Mouse (Mus musculus): ENCODE results near the gene Ptpro. TPM values are rescaled to one million over a fixed set of nuclear protein-coding genes. Genes with fewer than 3 reads are reported as not detected.

Ptpro gene
- polyA plus RNA-seq, 1 experiment from 2014 or later = 64.1 TPM

DNA sequence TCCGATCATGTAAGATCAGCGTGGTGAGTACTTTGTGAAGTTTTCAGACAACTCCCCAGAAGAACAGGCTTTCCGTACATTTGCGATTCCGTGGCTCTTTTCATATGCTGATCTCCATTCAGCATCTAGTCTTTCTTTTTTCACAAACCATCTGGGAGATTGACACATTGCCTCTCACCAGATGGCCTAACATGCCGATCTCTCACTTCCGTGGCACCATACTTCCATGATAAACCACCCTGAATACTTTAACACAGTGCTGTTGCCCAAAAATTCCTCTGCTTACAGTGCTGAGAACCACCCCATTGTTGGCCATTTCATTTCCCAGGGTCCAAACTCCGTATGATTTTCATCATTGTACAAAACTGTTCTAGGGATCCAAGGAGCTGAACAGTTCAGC, 20.4 kb downstream of the Ptpro start:
- 94% methylated on average over 8 of the region's 8 CpGs for WGBS (ENCODE audit: missing documents)
- no peak overlapping the region for H3K27ac ChIP-seq
- H3K79me2 ChIP-seq (ENCODE audit: inconsistent target) = no peaks in the 10 kb centered on the region
- no peak overlapping the region for H3K4me3 ChIP-seq (ENCODE audit: inconsistent target)
- H3K36me3 ChIP-seq (ENCODE audit: inconsistent target) = no peaks in the 10 kb centered on the region

DNA sequence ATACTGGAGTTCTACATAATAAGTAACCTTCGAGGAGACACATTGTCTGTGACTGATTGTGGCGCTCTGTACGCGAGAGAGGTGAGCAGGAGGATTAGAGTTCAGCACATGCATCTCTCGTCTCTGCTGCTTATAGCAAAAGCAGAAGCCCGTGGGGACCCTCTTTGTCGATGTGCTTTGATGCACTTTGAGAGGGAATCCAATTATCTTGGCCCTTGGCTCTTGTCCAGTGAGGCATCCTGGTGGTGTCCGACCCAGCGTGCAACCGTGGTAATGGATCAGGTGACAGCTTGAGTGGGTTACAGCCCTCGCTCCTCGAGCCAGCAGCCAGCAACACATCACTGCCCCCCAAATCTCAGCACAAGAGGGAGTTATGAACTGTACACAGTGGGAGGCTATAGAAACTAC, 25.5 kb downstream of the Ptpro start:
- WGBS (ENCODE audit: missing documents) = 83% methylated on average over 12 of the region's 12 CpGs

DNA sequence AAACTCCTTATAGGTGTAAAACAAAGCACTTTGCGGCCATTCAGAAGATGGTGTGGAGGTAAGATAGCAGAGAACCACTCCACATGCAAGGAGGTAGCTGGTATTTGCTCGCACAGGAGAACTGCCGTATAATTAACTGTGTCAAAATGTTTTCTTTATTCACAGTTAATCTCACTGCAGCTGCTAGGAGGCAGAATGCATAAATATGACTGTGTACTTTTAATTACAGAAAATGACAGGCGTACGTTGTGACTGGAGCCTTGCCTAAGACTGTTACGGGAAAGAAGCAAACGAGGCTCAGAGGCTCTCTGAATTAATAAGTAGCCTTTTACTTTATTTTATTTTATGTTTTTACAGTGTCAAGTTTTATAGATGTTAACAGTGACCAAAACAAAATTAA, 27.5 kb downstream of the Ptpro start:
- Histone ChIP-seq H3K79me2 (ENCODE audit: inconsistent target) (no peaks in the 10 kb centered on the region), H3K36me3 (ENCODE audit: inconsistent target) (no peaks in the 10 kb centered on the region)
- 92% methylated on average over 7 of the region's 7 CpGs for WGBS (ENCODE audit: missing documents)

More for the DNA sequence above, 25.5 kb downstream of the Ptpro start:
- H3K36me3 ChIP-seq (ENCODE audit: inconsistent target) = no peaks in the 10 kb centered on the region
- no peak overlapping the region for H3K4me3 ChIP-seq (ENCODE audit: inconsistent target)
- H3K79me2 ChIP-seq (ENCODE audit: inconsistent target) = no peaks in the 10 kb centered on the region
- no peak overlapping the region for H3K27ac ChIP-seq

DNA sequence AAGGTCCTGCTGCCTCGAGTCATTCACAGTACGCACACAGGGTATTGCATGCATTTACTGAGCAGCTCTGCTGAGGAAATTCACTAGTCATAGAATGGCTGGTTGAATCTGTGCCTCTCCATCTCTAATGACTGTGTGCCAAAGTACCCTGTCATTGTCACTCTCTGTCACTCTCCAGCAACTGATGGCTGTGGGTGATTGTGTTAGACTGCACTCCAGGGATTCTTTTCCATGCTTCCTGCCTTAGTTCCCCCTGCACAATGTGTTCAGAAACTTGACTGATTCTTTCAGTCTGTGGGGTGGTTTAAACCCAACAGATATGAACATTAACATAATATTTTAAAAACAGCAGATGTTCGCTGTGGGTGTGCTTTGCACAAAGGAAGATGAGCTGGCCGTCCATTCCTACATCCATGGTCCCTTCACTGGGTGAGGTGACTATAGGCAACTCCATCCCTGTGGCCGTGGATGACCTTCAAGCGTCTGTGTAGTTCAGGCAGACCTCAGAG, 29.5 kb downstream of the Ptpro start:
- WGBS (ENCODE audit: missing documents) = 90% methylated on average over 6 of the region's 6 CpGs
- H3K36me3 ChIP-seq (ENCODE audit: inconsistent target) = no peaks in the 10 kb centered on the region
- no peaks in the 10 kb centered on the region for H3K79me2 ChIP-seq (ENCODE audit: inconsistent target)
- H3K4me3 ChIP-seq (ENCODE audit: inconsistent target) = no peak overlapping the region
- H3K27ac ChIP-seq = no peak overlapping the region

More for the DNA sequence above, 27.5 kb downstream of the Ptpro start:
- H3K27ac ChIP-seq = no peak overlapping the region
- no peak overlapping the region for H3K4me3 ChIP-seq (ENCODE audit: inconsistent target)

DNA sequence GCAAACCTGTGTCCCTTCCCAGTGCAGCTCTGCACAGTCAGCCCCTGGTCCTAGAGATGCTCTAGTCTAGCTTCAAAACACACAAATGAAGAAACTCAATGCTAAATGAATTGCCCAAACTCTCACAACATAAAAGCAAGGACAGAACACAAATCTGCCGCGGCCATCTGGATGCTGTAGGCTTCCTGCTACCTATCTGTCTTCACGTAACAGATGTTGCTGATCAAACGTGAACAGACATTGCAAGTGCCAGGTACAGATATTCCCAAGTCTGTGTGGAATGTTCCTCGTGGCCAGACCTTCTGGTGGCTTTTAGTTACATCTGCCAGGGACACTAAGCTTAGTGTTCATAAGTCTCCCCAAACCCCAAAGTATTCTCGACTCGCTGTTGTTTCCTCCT, 29.9 kb downstream of the Ptpro start:
- H3K27ac ChIP-seq = no peak overlapping the region
- H3K79me2 ChIP-seq (ENCODE audit: inconsistent target) = no peaks in the 10 kb centered on the region
- H3K36me3 ChIP-seq (ENCODE audit: inconsistent target) = no peaks in the 10 kb centered on the region
- WGBS (ENCODE audit: missing documents) = 85% methylated on average over 7 of the region's 7 CpGs
- H3K4me3 ChIP-seq (ENCODE audit: inconsistent target) = no peak overlapping the region

DNA sequence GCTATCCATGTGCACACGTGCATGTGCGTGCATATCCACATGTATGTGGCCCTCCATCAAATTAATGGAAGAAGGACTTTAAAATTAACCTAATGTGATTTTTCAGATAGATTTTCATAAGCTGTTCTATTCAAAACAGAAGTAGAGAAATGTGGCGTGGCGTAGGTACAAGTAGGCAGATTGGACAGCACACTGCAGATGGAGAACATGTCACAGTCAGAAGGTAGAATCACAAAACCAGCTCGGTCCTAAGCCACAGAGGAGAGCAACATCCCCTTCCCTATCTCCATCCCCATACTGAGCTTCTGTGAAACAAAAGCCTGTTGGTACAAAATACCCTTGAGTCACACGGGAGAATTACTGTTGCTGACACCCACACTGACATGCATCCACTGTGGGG, 34.3 kb downstream of the Ptpro start:
- no peaks in the 10 kb centered on the region for H3K79me2 ChIP-seq (ENCODE audit: inconsistent target)
- no peaks in the 10 kb centered on the region for H3K36me3 ChIP-seq (ENCODE audit: inconsistent target)
- H3K4me3 ChIP-seq (ENCODE audit: inconsistent target) = no peak overlapping the region
- WGBS (ENCODE audit: missing documents) = 86% methylated on average over 6 of the region's 6 CpGs
- no peak overlapping the region for H3K27ac ChIP-seq

DNA sequence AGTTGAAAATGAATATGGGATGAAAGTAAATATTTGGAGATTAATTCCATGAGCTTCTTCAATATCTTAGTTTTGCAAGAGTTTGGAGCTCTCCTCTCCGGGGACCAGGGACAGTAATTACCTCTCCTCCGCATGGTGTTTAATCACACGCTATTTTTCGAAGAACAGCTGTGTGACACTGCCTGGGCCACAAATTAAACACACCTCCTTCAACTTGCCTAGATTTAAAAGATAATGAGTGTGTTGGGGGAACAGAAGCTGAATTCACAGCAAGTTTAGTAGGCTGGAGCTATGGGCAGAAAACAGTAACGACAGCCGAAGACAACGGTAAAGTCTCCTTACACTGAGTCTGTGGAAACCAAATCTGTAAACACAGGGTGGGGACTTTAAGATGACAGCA, 35.7 kb downstream of the Ptpro start:
- Histone ChIP-seq H3K27ac (no peak overlapping the region), H3K79me2 (ENCODE audit: inconsistent target) (no peaks in the 10 kb centered on the region), H3K36me3 (ENCODE audit: inconsistent target) (no peaks in the 10 kb centered on the region), H3K4me3 (ENCODE audit: inconsistent target) (no peak overlapping the region)
- 96% methylated on average over 7 of the region's 7 CpGs for WGBS (ENCODE audit: missing documents)

DNA sequence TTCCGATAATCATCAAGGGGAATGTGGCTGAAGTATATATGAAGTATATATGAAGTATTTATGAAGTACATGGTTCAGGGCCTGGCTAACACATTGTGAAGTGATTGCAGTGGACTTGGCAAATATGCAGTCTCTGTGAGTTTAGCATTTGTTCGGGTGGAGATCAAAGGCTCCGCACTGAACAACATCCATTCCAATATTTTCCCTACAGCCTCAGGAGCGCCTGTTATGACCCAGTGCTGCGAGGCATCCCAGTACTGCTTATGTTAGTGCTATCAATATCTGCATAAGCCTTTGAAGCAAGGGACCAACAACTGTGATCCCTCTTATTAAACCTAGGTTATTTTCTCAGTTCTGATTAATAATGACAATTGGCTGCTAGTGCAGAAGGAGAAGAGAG, 36.1 kb downstream of the Ptpro start:
- no peaks in the 10 kb centered on the region for H3K36me3 ChIP-seq (ENCODE audit: inconsistent target)
- 97% methylated on average over 5 of the region's 5 CpGs for WGBS (ENCODE audit: missing documents)
- H3K79me2 ChIP-seq (ENCODE audit: inconsistent target) = no peaks in the 10 kb centered on the region
- H3K27ac ChIP-seq = no peak overlapping the region
- no peak overlapping the region for H3K4me3 ChIP-seq (ENCODE audit: inconsistent target)

DNA sequence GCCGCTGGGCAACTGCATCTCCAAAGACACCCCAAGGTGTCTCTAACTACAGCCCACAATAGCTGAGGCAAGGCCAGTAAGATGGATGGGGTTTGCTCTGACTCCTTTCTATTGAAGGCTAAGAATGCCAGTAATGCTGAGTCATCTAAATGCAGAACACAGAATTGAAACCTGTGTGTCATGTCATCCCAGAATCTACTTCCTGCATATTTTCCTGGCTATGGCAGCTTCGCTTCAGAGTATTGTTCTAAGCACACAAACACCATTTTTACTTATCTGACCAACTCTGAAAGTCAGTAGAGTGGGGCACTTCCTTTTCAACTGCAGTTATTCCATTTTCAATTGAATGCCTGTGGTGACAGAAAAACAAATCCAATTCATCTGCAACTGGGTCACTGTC, 40.3 kb downstream of the Ptpro start:
- Histone ChIP-seq H3K79me2 (ENCODE audit: inconsistent target) (no peaks in the 10 kb centered on the region), H3K4me3 (ENCODE audit: inconsistent target) (no peak overlapping the region), H3K36me3 (ENCODE audit: inconsistent target) (no peaks in the 10 kb centered on the region), H3K27ac (no peak overlapping the region)
- 48% methylated on average over 2 of the region's 2 CpGs for WGBS (ENCODE audit: missing documents)

DNA sequence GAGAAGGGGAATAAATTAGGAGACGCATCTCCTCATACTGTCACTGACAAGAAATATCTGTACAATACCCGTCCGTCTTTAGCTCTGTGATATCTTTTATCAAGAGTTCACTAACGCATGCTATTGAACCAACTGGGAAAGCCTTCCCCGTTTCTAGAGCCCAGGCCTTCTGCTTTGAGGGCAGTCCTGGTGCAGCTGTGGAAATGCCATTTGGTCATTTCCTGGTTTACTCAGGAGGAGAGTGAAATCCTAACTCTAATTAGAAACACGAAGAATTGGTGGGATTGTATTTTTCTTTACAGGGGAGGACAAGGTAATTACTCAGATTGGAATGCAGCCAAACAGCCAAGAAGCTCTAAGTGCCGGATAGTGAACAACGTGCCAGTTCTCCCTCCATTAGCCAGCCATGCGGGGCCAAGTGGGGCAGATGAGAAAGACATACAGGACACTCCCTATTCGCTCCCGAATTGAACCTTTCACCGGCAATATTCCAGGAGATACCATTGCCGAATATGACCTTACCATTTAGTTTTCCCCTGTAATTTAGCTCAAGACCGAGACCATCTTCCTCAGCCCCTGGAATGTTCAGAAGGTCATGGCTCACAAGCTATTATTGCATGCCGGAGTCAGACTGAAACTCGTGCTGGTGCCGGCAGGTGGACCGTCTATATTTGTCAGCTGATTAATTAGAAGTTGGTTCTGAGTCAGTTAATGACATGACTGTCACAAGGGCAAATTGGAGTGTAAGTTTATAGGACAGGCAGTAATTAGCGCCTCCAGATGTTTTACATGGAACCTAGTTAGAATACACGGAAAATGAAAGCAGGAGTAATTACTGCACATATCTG, 43.1 kb downstream of the Ptpro start:
- no peaks in the 10 kb centered on the region for H3K36me3 ChIP-seq (ENCODE audit: inconsistent target)
- 93% methylated on average over 20 of the region's 20 CpGs for WGBS (ENCODE audit: missing documents)
- no peak overlapping the region for H3K27ac ChIP-seq

DNA sequence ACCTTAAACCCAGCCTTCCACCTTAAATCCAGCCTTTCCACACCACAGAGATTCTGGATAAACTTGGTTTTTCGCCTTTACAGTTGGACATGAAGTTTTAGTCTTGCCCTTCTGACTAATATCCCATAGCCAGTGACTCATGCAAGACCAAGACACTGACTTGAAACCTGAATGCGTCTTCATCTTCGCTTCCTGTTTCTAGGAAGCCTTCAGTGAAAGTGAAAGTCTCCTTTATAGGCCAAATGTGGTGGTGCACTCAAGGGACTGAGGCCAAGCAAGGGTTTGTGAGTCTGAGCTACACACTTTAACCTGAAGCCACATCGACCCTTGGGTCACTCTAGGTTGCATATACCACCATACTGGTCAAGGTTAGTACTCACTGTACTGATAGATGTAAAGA, 50.4 kb downstream of the Ptpro start:
- Histone ChIP-seq H3K79me2 (ENCODE audit: inconsistent target) (no peaks in the 10 kb centered on the region), H3K36me3 (ENCODE audit: inconsistent target) (no peaks in the 10 kb centered on the region), H3K27ac (no peak overlapping the region), H3K4me3 (ENCODE audit: inconsistent target) (no peak overlapping the region)
- WGBS (ENCODE audit: missing documents) = 55% methylated on average over 4 of the region's 4 CpGs

More for the DNA sequence above, 43.1 kb downstream of the Ptpro start:
- H3K79me2 ChIP-seq (ENCODE audit: inconsistent target) = no peaks in the 10 kb centered on the region
- H3K4me3 ChIP-seq (ENCODE audit: inconsistent target) = no peak overlapping the region

DNA sequence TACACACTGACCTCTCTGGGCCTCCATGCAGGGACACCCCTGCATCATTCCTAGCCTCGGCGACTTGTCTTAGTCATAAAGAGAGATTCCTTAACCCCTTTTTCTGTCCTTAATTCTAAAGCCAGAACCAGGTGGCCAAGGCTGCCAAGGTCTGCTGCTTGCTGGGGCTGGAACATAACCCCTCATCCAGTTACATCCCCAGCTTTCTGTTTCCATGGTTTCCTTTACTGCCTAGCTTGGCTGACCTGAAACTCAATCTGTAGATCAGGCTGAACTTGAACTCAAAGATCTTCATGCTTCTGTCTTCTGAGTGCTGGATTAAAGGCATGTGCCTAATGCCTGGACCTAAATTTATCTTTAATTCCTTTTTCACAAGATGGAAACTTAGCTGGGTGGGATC, 51.7 kb downstream of the Ptpro start:
- H3K79me2 ChIP-seq (ENCODE audit: inconsistent target) = no peaks in the 10 kb centered on the region
- H3K36me3 ChIP-seq (ENCODE audit: inconsistent target) = no peaks in the 10 kb centered on the region
- H3K4me3 ChIP-seq (ENCODE audit: inconsistent target) = no peak overlapping the region
- no peak overlapping the region for H3K27ac ChIP-seq
- WGBS (ENCODE audit: missing documents) = 100% methylated on average over 2 of the region's 2 CpGs

DNA sequence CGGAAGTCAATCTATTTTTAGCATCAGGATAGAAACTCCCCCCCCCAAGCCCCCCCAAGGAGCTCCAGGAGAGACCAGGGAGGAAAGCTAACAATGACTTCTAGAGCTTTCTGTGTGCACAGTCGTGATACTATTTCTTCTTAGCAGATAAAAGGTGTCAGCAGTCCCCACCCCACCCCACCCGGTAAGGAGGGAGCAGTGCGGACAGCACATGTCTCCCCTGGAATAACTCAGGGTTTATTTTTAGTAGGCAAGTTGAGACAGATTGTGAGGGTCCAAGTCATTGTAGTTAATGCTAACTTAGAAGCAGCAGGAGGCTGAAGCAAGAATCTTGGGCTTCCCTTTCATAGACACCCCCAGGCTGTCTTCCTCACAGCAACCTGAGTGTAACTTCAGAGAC, 63.1 kb downstream of the Ptpro start:
- Histone ChIP-seq H3K79me2 (ENCODE audit: inconsistent target) (no peaks in the 10 kb centered on the region), H3K4me3 (ENCODE audit: inconsistent target) (no peak overlapping the region), H3K36me3 (ENCODE audit: inconsistent target) (no peaks in the 10 kb centered on the region), H3K27ac (no peak overlapping the region)
- WGBS (ENCODE audit: missing documents) = 61% methylated on average over 4 of the region's 4 CpGs

DNA sequence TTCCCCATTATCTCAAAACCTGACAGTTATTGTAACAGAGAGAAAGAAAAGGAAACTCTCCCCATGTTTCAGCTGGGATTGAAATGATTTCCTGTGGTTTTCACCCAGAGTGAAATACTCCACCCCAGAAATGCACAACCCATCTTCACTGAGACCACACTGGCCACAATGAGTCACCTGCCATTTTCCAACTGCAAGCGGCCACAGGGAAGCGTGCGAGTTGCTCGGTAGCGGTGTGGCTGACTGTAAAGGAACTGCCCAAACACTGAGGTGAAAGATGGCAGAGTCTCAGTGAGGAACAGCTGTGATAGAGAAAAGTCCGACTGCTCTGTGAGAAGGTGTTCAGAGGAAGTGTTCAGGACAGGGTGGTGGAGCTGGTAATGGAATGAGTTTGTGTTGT, 64.2 kb downstream of the Ptpro start:
- no peaks in the 10 kb centered on the region for H3K79me2 ChIP-seq (ENCODE audit: inconsistent target)
- no peak overlapping the region for H3K4me3 ChIP-seq (ENCODE audit: inconsistent target)
- 4% methylated on average over 6 of the region's 6 CpGs for WGBS (ENCODE audit: missing documents)
- no peaks in the 10 kb centered on the region for H3K36me3 ChIP-seq (ENCODE audit: inconsistent target)
- no peak overlapping the region for H3K27ac ChIP-seq

DNA sequence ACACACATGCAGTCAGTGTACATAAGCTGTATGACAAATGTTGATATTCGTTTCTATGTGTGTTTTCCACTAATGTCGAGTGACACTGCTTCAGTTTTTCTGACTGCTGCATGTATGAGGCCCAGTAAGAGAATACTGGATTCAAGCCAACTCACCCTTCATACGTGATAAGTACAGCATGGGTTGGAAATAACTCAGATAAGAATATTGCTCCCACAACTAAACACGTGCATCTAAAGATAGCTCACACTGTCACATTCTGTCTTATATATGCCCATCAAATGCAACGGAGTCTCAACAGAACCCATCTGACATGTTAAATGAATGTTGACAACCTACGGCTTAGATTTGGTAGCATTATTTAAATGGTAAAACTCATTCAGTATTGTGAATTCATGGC, 65.4 kb downstream of the Ptpro start:
- H3K27ac ChIP-seq = no peak overlapping the region

More for the DNA sequence above, 65.4 kb downstream of the Ptpro start:
- Histone ChIP-seq H3K36me3 (ENCODE audit: inconsistent target) (no peaks in the 10 kb centered on the region), H3K79me2 (ENCODE audit: inconsistent target) (no peaks in the 10 kb centered on the region), H3K4me3 (ENCODE audit: inconsistent target) (no peak overlapping the region)
- 94% methylated on average over 6 of the region's 6 CpGs for WGBS (ENCODE audit: missing documents)
